Mouse (Mus musculus) hindbrain, embryonic 13.5 days (tissue): ENCODE measurements around the gene Polk. TPM values are rescaled to one million over a fixed set of nuclear protein-coding genes. Genes with fewer than 3 reads are reported as not detected.

Experiments used
- polyA plus RNA-seq: library from polyadenylated mRNA; unstranded; fragments of >200 nt; fragmentation: Nextera tagmentation; extraction: Ambion mirVana; gene quantifications from 2 replicates; pipeline ENCODE4 v1.2.1, GENCODE M21; 2015

Gene Polk
- polyA plus RNA-seq, 1 experiment from 2014 or later: 5.4 TPM

Other genes starting within 250 kb of the Polk start
- 22.8 and 24.2 TPM in 2 replicates for gene Poc5, start 154.3 kb downstream of the Polk start, polyA plus RNA-seq
- 0.09 and 0.30 TPM in 2 replicates for gene Ankdd1b, start 71.4 kb downstream of the Polk start, polyA plus RNA-seq
- gene Gm17622, start 51.8 kb downstream of the Polk start, polyA plus RNA-seq: not detected in 2 replicates
- 8.0 and 8.8 TPM in 2 replicates for gene Col4a3bp, start within 50 bp of the Polk start, polyA plus RNA-seq
- gene Hmgcr, start 128.4 kb upstream of the Polk start, polyA plus RNA-seq: 158 and 160 TPM in 2 replicates
- not detected in 2 replicates for gene Ankrd31, start 205.7 kb upstream of the Polk start, polyA plus RNA-seq